Mouse (Mus musculus) kidney, postnatal 10 days (tissue): ENCODE results near the gene Ccdc162.

Experiments
- DNase-seq: peaks from one replicate; pipeline ENCODE4 v3.0.0; 2021; ENCODE audit warnings: mixed read lengths

Ccdc162 gene

DNA sequence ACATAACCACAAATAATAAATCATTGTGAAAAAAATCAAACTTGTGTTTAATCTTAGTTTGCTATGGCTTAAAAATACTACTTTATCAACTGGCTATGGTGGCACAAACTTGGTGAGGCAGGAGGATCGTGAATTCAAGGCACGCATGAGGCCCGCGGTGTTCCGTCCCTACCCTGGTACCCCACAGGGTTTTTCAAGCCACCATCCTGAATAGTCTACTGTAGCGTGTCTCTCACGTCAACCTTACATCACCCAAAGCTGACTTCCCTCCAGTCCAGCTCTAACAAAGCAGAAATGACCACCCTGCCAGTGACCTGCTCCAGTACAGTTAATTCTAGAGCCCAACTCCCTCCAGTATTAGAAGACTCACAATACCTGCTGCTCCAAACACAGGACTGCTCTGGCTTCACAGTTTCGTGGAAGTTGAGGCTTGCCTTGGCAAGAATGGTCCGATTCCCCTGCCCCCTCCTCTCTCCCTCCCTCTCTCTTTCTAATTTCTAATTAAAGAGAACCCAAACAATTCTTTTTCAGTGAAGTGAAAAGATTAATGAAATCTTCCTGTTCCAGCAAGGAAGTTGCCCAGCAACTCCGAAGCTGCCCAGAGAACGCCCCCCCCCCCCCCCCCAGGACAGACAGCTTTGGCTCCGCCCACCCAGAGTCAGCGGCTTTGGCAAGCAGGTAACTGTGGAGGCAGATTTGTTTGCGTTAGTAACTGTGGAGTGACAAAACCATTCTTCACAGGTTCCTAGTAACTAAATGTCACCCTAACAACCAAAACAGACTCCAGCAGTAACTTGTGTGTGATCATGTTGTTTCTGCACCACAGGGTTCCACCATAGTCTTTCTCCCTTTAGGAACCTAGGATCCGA is at the start of gene Ccdc162:
Gene Ccdc162, minus strand, starts transcription at position 606 of the 869 bp plus-strand sequence.
- DNase-seq = no peak

DNA sequence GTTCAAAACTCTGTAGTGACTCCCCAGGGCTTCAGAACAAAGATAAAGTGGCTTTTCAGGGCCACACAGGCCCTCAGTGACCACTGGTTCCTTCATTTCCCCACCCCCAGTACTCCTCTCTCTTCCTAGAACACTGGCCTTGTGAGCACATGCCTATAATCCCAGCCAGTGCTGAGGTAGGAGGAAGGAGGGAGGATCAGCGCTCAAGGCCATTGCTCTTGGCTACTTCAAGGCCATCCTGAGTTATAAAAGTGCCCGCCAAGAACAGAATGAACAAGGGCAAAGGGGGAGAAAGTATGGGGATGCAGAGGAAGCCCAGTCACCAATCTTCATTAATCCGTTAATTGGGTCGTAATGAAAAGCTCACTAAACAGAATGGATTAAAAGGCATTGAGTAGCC is 49.2 kb upstream of the Ccdc162 start:
- no peak for DNase-seq

DNA sequence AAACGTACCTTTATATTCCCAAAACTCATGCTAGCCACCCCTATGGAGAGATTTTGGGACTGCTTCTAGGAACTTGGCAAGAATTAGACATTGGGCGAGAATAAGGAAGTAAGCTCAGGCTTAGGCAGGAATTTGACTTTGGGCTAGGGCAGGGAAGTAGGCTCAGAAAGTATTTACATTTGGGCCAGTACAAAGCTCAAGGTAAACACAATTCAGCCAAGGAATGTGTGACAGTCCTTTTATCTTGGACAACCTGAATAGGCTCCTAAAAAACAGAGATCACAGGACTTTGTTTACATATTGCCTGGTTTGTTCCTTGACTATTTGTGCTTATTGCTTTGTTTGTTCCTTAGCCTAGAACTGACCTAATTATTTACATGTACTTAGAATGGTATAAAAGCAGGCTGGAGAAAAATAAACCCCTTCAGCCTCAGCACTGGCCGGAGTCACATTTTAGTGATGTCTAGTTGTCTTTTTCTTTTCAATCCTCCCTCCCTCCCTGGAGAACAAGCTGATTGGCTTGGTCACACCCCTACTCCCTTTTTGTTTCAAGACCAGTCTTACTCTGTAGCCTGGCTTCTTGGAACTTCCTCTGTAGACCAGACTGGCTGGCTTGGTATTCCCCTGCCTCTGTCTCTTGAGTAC is 47.4 kb upstream of the Ccdc162 start:
- DNase-seq = no peak

DNA sequence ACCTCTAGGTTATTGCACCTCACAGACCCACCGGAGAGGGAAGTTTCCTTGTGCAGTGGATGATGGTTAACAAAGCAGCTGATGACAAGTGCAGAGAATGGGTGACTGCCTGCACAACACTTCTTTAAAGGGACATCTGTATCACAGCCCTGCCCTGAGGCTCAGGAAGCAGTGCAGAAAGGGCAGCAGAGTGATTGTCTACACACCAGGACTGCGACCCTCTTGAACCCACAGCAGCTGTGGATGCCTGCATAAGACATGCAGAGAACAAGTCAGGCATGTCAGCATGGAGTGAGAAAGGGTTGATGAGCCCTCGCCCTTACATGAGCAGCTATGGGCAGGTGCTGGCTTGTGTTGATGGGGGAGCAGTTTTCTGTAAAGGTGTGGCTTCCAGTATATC is 44.4 kb upstream of the Ccdc162 start:
- no peak for DNase-seq

DNA sequence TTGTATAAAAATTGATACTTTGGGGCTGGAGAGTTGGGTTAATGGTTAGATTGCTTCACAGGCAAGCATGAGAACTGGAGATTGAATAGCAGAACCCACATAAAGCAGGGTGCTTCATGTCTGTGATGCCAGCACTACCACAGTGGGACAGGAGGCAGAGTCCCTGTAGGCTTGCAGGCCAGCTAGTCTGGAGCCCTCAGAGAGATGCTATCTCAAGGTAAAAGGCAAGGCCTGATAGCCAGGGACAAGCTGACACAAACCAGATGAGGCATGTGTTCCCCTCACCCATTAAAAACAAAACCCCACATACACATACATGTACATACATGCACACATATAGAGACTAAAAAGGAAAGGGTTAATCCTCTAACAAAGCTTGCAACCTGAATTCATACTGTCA is 41.6 kb upstream of the Ccdc162 start:
- DNase-seq = no peak

DNA sequence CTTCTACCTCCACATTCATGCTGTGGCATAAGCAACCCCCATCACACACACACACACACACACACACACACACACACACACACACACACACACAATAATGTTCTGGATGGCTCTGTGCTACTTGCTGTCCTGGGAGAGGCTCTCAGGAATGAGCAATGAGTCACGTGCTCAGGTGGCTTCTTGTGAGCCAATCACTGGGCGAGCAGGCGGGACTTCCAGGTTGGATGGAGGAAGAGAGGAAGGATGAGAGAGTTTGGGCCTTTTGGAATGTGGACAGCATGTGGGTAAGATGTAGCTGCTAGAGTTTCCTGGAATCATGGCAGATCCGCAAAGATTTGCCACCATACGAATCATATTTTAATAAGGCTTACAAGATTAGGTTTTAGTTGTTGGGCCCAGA is 40.8 kb upstream of the Ccdc162 start:
- DNase-seq = no peak

DNA sequence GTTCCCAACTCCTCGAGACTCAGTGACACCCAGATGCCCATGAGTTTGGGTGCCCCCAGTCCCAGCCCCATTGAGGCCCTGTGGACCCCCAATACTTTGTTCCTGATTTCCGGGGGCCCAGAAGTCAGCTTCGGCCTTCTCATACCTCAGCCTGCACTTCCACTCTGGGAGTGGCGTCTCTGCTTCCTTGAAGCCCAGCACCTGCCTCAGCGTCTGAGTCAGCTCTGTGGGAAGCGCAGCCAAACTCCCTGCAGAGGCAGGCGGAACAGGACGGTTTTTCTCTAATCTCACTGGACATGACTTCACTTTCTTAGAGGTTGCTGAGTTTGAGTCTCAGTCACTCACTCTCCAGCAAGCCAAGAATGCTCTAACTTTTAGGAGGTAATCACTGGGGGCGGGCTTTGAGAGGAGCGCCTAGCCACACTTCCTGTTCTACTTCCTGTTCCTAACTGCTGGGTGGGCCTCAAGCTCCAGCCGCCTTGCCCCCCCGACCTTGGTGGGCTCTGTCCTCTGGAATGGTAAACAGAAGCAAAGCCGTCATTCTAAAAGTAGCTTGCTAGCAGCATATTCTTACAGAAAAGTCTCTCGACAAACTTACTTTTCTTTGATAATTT is 35.5 kb upstream of the Ccdc162 start:
- DNase-seq = no peak

DNA sequence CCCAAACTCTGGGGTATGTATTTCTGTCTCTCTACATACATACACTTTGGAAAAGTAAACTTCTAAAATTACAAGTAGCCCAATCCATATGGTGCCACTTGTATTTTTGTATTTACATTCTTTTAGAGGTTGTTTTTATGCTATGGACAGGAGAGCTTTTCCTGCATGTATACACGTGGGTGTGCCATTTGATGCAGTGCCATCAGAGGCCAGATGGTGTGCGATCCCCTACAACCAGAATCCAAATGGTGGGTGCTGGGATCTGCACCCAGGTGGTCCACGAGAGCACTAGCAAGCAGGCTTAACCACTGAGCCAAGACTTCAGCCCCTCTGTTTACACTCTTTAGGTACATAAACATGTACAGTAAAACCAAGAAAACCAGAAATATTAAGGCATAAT is 32.9 kb upstream of the Ccdc162 start:
- no peak for DNase-seq

DNA sequence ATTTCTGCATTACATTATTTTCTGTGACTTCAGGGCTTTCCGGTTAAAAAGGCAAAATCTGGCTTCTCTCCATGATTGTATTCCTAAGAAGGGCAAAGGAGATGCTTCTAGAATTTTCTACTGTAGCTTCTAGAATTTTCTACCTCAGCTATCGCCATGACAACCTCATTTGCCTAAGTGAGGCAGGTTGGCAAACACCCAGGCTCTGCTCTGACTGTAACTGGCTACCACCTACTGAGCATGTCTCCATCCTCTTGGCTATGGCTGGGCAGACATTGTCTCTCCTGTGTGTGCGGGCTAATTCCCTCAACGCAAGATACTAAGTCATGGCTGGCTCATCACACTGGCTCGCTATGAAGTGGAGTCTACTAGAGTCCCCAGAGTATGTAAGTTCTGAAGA is 30.1 kb upstream of the Ccdc162 start:
- peak; percentile 21 for DNase-seq

DNA sequence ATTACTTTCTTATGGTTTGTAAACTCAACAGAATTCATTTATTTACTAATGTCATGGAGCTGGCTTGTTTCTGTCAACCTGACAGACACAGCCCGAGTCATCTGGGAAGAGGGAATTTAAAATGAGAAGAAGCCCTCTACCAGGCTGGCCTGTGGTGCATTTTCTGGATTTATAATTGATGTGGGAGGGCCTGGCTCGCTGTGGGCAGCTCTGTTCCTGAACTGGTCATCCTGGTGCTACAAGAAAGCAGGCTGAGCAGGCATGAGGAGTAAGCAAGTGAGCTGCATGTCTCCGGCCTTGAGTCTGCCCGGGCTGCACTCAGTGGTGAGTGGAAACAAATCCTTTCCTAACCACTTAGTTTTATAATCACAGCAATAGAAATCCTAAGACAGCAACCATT is 27.6 kb upstream of the Ccdc162 start:
- no peak for DNase-seq

DNA sequence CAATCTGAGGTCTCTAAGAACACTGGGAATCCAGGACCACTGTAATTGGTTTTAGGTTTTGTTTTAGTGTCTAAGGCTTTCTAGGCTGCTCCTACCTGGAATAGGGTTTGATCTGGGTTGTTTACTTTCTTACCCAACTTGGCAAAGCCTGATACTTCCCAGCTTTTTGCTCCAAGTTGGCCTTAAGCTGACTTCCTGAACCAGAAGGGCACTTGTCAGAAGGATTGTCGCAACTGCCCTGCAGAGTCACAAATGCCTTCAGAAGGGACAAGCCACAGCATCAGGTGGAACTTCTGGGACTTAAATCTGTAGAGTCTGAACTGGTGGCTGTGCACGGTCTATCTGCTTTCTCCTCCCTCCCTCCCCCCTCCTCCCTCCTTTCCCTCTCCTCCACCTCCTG is 23.8 kb upstream of the Ccdc162 start:
- DNase-seq = no peak

DNA sequence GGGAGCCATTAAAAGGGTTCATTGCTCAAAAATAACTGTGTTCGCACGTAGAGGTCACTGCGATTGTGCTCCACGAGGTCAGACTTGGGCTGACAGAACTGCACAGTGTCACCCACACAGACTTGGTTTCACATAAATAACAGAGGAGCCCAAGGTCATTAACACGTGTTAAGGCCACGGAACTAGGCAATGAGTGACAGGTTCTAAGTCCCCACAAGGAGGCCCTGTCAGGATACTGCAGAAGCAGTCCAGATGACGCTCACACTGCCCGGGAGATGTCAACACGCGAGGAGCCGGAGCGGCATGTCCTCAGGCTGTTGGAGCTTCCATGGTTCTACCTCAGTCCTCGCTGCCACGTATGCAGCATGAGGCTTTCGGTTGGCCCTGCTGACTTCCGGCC is 20.8 kb upstream of the Ccdc162 start:
- DNase-seq = no peak

DNA sequence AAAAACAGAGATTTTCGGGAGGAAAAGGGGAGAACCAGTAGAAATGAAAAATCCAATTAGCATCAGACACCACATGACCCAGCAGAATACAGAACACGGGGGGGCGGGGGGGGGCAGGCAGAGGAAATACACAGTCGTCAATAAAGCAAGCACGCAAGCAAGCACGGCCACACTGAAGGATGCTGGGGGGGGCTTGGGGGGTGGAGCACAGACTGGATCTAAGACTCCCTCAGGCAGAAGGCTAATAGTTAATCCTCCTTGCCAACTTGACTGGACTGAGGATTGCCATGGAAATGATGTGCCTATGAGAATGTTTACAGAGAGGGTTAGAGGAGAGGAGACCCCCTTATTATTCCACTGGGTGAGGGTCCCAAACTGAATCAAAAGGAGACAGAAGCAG is 19.0 kb upstream of the Ccdc162 start:
- DNase-seq = no peak

DNA sequence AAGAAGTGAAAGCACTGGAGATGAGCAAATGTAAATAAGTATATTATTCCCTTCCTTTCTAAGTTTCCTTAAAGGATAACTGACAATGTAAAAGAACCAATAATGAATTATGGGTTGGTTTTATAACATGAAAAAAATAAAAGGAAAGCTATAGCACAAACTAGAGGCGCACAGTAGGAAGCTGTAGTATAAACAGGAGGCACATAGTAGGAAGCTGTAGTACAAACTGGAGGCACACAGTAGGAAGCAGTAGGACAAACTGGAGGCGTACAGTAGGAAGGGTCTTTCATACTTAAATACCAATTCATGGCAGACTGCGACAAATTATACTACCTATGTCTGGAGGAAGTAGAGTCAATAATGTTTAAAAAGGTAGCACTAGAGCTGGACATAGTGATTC is 16.8 kb upstream of the Ccdc162 start:
- no peak for DNase-seq

DNA sequence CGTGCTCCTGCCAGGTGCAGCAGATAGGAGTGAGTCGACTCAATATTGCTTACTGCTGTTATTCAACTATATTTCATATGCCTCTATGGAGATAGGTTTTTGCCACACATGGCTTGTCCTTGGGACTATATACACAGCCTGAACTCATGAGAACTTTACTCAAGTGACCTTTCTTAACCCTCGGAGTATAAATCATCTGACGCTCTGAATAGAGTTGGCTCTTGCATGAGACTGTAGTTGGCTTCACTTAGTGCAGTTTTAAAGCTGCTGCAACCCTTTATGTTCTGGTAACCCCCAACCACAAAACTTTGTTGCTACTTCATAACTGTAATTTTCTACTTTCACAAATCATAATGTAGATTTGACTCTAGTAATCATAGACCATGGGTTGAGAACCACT is 15.5 kb upstream of the Ccdc162 start:
- DNase-seq = no peak

DNA sequence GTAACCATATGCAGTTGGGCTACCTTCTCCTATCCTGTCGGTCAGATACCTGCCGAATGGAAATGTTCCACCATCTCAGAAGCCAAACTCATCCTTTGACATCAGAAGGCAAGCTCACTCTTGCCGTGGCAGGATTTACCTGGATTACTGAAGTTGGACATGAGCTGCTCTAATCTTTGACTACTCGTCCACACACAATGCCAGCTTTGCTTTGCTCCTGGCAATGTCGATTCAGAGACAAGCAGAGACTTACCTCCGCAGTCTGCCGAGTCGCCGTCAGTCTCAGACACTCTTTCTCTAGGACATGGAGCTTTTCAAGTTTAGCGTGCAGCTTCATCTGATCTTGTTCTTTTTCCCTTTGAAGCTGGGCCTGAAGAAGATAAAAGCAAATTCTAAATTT is 14.3 kb upstream of the Ccdc162 start:
- no peak for DNase-seq

DNA sequence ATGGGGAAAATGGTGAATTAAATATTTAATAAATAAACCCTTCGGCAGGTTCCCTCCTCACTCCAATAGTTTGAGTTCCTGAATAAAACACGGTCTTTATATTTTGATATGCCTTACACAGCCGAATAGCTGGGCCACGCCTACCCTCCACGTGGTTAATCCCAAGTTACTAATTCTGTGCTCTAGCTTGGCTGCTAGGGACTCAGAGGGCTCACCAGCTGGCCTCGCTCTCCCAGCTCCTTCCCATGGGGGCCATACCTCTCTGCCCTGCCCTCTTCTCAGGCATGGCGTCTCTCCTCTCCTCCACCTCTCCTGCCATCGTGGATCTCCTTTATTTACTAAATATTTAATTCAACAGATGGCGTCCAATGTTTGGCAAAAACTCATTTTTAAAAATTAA is 9.8 kb upstream of the Ccdc162 start:
- DNase-seq = no peak

DNA sequence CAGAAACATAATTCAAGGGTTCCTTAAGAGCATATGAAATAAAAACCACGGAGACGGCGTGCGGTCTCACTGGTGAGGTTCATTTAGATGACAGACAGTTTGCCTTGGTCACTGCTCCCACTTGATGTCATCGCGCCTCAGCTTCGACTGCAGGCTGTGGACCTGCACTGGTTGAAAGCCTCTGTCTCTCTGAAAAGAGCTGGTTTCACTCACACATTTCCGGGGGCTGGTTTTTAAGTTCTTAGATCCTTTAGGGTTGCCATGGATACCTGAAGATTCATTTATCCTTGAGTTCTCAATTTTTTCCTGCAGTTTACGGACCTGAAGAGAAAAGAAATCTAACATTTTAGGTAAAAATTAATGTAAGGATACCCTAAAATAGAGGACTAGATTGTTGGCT is 3.2 kb upstream of the Ccdc162 start:
- DNase-seq = no peak

DNA sequence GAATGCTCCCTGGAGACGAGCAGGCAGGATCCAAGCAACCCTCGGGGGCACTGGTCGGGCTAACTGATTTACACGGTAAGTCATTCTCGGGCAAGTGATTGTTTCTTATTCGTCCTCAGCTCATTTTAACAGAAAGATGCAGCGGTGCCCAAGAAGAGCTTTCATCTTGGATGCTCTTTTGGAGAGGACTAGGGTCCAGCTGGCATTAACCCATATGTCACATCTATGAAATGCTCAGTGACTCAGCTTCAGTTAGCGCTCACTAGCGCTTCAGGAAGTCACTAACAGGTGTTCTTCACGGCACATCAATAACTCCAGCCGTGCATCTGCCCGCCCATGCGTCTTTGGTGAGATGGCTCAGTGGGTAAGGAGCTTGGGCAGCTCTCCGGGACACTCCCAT is 877 bp downstream of the Ccdc162 start:
- DNase-seq = no peak

DNA sequence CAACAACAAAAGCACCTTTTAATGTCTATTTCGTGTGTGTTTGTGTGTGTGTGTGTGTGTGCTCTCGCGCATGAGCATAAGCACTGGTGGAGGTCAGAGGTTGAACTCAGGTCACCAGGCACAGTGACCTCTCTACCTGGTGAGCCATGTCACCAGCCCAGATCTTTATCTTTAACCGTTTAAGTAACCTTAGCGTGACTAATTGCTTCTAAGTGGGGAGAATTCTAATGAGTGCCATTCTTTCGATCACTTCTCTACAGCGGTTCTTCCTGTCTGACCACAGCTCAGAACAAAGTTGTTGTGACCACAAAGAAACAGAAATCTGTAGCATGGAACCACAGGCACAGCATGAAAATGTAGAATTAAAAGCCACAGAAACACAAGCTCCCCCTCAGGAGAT is 5.0 kb downstream of the Ccdc162 start:
- DNase-seq = no peak

DNA sequence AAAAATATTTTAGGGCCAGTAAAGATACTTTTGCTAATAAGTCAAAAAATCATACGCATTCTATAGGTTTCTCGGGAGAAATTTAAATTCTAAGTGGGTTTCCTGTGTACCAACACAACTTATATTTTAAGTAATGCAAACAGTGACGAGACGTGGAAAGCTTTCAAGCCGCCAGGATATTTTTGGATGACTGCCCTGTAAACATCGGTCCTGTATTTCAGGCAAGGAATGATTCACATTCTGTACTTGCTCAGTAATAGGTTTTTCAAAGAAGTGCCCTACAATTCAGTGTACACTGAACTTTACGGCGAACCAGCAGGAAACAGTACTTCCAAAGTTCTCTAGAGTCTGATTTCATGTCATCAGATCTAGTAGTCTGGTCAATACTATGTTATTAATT is 5.7 kb downstream of the Ccdc162 start:
- DNase-seq = no peak

DNA sequence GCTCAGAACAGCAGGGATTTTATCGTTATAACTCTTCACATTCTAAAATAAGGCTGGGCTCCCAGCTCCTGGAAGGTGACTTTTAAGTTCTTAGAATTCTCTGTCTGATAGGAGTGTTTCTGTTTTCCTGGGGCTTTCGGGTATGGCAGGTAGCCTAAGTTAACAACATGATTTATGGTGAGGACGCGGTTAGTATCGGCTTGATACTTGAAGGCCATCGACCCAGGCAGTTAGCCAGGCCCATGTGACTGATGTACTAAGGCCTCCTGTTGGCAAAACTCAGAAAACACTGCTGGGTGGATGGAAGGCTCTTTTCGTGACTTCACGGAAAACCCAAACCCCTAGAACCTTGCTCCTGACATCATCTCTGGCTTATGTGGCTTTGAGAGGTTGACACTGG is 7.1 kb downstream of the Ccdc162 start:
- DNase-seq = no peak

DNA sequence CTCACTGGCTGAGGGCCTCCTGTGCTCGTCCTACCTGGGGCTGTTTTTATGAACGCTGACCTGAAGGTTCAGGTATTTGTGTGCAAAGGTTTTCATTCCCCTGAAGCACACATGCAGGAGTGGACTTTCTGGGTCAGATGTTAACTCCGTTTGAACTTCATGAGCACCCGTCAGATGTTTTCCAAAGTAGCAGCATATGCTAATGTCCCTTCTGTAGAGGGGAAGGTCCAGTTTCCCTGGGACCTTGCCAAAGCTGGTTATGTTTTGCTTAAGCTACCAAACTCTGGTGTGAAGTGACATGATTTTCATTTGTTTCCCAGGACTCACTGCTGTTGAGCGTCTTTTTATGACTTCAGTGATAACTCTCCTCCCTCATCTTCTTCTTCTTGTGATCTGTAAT is 16.8 kb downstream of the Ccdc162 start:
- peak; percentile 46 for DNase-seq

DNA sequence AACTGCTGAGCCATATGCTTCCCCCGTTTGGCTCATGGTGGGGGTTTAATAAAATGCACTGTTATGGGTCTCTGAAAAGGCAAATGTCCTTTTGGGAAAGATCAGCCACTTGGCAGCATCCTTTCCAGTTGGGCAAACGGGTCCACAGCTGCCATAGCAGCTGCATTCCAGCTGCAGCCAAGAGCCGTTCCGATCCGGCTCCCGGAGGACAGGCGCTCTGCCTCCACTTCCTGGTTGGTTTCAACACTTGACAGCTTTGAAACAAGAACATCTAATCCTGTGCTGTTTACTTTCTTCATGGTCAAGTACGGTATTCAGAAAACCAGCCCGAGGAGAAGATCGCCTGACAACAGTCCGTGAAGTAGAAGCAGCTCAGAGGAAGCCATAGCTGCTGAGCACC is 19.4 kb downstream of the Ccdc162 start:
- DNase-seq = no peak
